Mouse (Mus musculus) hindbrain, embryonic 16.5 days (tissue): ENCODE results near the gene Rock2. TPM values are rescaled to one million over a fixed set of nuclear protein-coding genes. Genes with fewer than 3 reads are reported as not detected.

Experiments used
- ATAC-seq: fragments of 200-750 bp; cut with Nextera tagmentation; 2 replicates; pipeline ENCODE4 v1.8.0; 2017; ENCODE audit warnings: moderate TSS enrichment, moderate library complexity
- H3K27ac ChIP-seq: fragments of 300-500 bp; sonication (generic); 2 replicates; pipeline ENCODE4 v1.5.1; 2014; ENCODE audit warnings: low read depth, mild to moderate bottlenecking, control low read depth, low read length, moderate library complexity
- H3K27me3 ChIP-seq: fragments of 300-500 bp; sonication (generic); replicated peaks from 2 replicates; pipeline ENCODE4 v1.6.1; 2014; ENCODE audit warnings: low read length; ENCODE audit not compliant: control insufficient read depth, insufficient read depth
- H3K36me3 ChIP-seq: fragments of 300-500 bp; sonication (generic); 2 replicates; pipeline ENCODE4 v1.6.1; 2014; ENCODE audit warnings: mild to moderate bottlenecking, low read length, moderate library complexity, mixed read lengths; ENCODE audit not compliant: control insufficient read depth, insufficient read depth
- H3K4me1 ChIP-seq: fragments of 300-500 bp; sonication (generic); 2 replicates; pipeline ENCODE4 v1.6.1; 2014; ENCODE audit warnings: low read depth, low read length; ENCODE audit not compliant: control insufficient read depth, insufficient read depth
- H3K4me2 ChIP-seq: fragments of 300-500 bp; sonication (generic); 2 replicates; pipeline ENCODE4 v1.6.1; 2014; ENCODE audit warnings: mild to moderate bottlenecking, low read length, control low read depth, moderate library complexity
- H3K4me3 ChIP-seq: fragments of 300-500 bp; sonication (generic); 2 replicates; pipeline ENCODE4 v1.5.1; 2014; ENCODE audit warnings: mild to moderate bottlenecking, low read length, control low read depth, moderate library complexity
- H3K9ac ChIP-seq: fragments of 300-500 bp; sonication (generic); 2 replicates; pipeline ENCODE4 v1.6.1; 2014; ENCODE audit warnings: low read depth, mild to moderate bottlenecking, control low read depth, low read length, moderate library complexity
- H3K9me3 ChIP-seq: fragments of 300-500 bp; sonication (generic); 2 replicates; pipeline ENCODE4 v1.6.1; 2014; ENCODE audit warnings: mild to moderate bottlenecking, low read length, moderate library complexity; ENCODE audit not compliant: control insufficient read depth
- WGBS: fragments of 180-500 bp; shearing (Covaris S2); extraction: QIAGEN DNeasy Blood & Tissue Kit; methylation state at CpG from one replicate; pipeline ENCODE4 v1.1.7; 2014; 5-methylcytosine and 5-hydroxymethylcytosine counted together
- polyA plus RNA-seq: library from polyadenylated mRNA; unstranded; fragments of >200 nt; fragmentation: Nextera tagmentation; extraction: Ambion mirVana; gene quantifications from 2 replicates; pipeline ENCODE4 v1.2.1, GENCODE M21; 2015

Rock2 gene
- polyA plus RNA-seq, 1 experiment from 2014 or later = 9.6 TPM

- no peaks in the 10 kb centered on the region for H3K36me3 ChIP-seq
- H3K9ac ChIP-seq = peak overlapping the region; percentile 89
- H3K27ac ChIP-seq = peak overlapping the region; percentile 94
- ATAC-seq = no peak
- WGBS = 4% methylated on average over 18 of the region's 18 CpGs
- H3K4me2 ChIP-seq = peak overlapping the region; percentile 87
- H3K27me3 ChIP-seq = no peaks in the 10 kb centered on the region
- H3K9me3 ChIP-seq = no peaks in the 10 kb centered on the region
- H3K4me1 ChIP-seq = peaks cover 19% of the 10 kb centered on the region
- peak overlapping the region; percentile 82 for H3K4me3 ChIP-seq
These were observed 869 bp upstream of the Rock2 start for GRCm38 (mm10) chr12:16893656-16894395.

DNA sequence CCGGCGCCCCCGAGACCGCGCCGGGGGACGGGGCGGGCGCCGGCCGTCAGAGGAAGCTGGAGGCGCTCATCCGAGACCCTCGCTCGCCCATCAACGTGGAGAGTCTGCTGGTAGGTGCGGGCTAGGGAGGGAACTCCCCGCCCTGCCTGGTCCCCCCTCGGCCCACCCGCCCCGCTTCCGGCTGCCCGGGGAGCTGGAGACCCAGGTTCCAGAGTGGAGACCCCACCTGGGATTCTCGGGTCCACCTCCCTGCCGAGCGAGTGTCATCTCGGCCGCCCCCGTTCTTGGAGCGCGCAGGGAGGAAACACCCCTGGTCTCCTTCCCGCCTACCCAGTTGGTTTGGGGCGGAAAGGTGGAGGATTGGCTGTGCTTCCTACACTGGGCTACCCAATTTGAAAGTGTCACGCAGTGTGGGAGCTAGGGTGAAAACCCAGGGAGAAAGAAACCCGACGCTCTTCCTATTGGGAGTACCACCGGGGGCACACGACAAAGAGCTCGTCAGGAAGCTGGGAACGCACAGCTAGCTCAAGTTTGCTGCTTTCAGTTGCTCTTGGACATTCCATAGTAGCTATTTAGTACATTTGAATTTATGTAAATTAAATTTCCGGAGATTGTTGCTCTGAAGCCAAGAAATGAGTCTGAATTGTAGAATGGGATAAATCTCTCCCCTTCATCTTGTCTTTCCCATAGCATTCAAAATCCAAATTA, 680 bp downstream of the Rock2 start:
- H3K36me3 ChIP-seq = no peaks in the 10 kb centered on the region
- peak overlapping the region; percentile 89 for H3K9ac ChIP-seq
- H3K4me2 ChIP-seq = peak overlapping the region; percentile 58
- ATAC-seq = peak; percentile 74
- peaks cover 19% of the 10 kb centered on the region for H3K4me1 ChIP-seq
- H3K9me3 ChIP-seq = no peaks in the 10 kb centered on the region
- H3K27me3 ChIP-seq = no peaks in the 10 kb centered on the region
- 1% methylated on average over 20 of the region's 41 CpGs for WGBS
- H3K27ac ChIP-seq = peak overlapping the region; percentile 94
- H3K4me3 ChIP-seq = peak overlapping the region; percentile 82

GRCm38 (mm10) chr12:16896073-16896789, 1.5 kb downstream of the Rock2 start:
- Histone ChIP-seq H3K9ac (peak overlapping the region; percentile 89), H3K9me3 (no peaks in the 10 kb centered on the region), H3K4me3 (peak overlapping the region; percentile 82), H3K27me3 (no peaks in the 10 kb centered on the region), H3K27ac (peak overlapping the region; percentile 94; the same call in 1 of the 2 replicates), H3K36me3 (no peaks in the 10 kb centered on the region), H3K4me2 (peak overlapping the region; percentile 58), H3K4me1 (peaks cover 19% of the 10 kb centered on the region)
- no peak for ATAC-seq
- WGBS = 18% methylated on average over 8 of the region's 8 CpGs

- Histone ChIP-seq H3K27me3 (no peaks in the 10 kb centered on the region), H3K27ac (no peak overlapping the region), H3K4me2 (peak overlapping the region; percentile 58), H3K4me3 (peak overlapping the region; percentile 3; the same call in 1 of the 2 replicates), H3K9me3 (no peaks in the 10 kb centered on the region), H3K4me1 (peaks cover 19% of the 10 kb centered on the region), H3K36me3 (no peaks in the 10 kb centered on the region), H3K9ac (no peak overlapping the region)
- WGBS = 70% methylated on average over 2 of the region's 2 CpGs
- no peak for ATAC-seq
These were observed 2.5 kb downstream of the Rock2 start for GRCm38 (mm10) chr12:16897225-16897624.

GRCm38 (mm10) chr12:16898221-16898620, 3.5 kb downstream of the Rock2 start:
- WGBS = 60% methylated on average over 2 of the region's 2 CpGs
- Histone ChIP-seq H3K4me2 (no peak overlapping the region), H3K9ac (no peak overlapping the region), H3K36me3 (no peaks in the 10 kb centered on the region), H3K27me3 (no peaks in the 10 kb centered on the region), H3K4me1 (peaks cover 19% of the 10 kb centered on the region), H3K9me3 (no peaks in the 10 kb centered on the region), H3K27ac (no peak overlapping the region), H3K4me3 (no peak overlapping the region)
- ATAC-seq = no peak

- Histone ChIP-seq H3K4me3 (no peak overlapping the region), H3K4me1 (peaks cover 16% of the 10 kb centered on the region), H3K9me3 (no peaks in the 10 kb centered on the region), H3K27ac (no peak overlapping the region), H3K36me3 (no peaks in the 10 kb centered on the region), H3K4me2 (no peak overlapping the region), H3K27me3 (no peaks in the 10 kb centered on the region), H3K9ac (no peak overlapping the region)
- ATAC-seq = no peak
These were observed 4.1 kb downstream of the Rock2 start for GRCm38 (mm10) chr12:16898790-16899189.

DNA sequence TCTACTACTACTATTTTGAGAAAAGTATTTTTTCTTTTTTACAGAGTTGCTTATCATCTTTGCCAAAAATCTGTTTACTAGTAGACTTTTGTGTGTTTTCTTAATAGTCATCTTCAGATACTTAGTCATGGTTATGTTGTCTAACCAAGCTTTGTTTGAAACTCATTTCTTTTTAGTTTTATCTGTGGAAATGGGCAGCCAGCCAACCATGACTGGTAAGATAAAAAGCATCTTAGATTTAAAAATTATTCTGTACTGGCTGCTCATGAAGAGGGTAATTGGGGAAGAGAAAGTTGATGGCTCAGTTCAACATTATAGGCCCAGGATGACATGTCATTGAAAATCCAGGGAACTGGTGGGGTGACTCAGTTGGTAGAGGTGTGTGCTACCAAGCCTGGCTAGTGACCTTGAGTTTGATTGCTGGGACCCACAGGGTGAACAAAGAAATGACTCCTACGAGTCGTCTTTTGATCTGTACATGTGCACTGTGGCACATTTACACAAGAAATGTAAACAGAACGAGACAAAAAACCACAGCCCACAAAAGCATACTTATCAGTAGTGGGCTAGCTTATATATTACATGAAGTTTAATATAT, 6.0 kb downstream of the Rock2 start:
- WGBS = 54% methylated on average over 3 of the region's 3 CpGs
- H3K4me1 ChIP-seq = peaks cover 12% of the 10 kb centered on the region
- no peaks in the 10 kb centered on the region for H3K36me3 ChIP-seq
- H3K27ac ChIP-seq = no peak overlapping the region
- no peak overlapping the region for H3K9ac ChIP-seq
- no peak overlapping the region for H3K4me2 ChIP-seq
- ATAC-seq = no peak
- H3K9me3 ChIP-seq = no peaks in the 10 kb centered on the region
- no peaks in the 10 kb centered on the region for H3K27me3 ChIP-seq
- no peak overlapping the region for H3K4me3 ChIP-seq

DNA sequence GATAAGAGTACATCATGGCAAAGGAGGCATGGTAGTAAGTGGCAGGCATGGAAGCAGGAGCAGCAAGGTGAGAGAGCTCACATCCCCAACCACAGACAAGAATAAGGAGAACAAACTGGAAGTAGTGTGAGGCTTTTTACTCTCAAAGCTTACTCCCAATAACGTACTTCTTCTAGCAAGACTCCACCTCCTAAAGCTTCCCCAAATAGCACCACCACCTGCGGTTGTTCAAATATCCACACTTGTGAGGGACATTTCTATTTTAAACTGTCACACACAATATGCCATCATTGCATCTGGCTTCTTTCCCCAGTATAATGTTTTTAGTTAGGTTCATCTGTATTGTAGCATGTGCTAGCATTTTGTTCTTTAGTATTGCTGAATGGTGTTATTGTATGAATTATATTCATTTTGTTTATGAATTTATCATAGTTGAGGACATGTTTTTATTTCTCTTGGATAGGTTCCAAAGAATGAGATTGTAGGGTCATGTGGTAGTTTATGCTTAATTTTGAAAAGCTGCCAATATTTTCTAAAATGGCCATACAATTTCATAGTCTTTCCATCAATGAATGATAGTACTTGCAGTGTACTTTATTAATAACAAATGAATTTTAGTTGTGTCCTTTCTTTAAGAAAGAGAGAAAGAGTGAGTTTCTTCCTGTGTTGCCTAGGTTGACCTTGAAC, 9.4 kb downstream of the Rock2 start:
- no peak for ATAC-seq
- Histone ChIP-seq H3K27me3 (no peaks in the 10 kb centered on the region), H3K27ac (no peak overlapping the region), H3K9ac (no peak overlapping the region), H3K4me1 (no peaks in the 10 kb centered on the region), H3K4me2 (no peak overlapping the region), H3K36me3 (no peaks in the 10 kb centered on the region), H3K4me3 (no peak overlapping the region), H3K9me3 (no peaks in the 10 kb centered on the region)
- WGBS = 89% methylated on average over 2 of the region's 2 CpGs
